Mouse (Mus musculus): ENCODE measurements at regions not wholly inside any gene's neighbourhood (a gene's known extent, or its start where the extent isn't known, plus 50 kb on each side); places are given as distances from the start of the nearest gene placed in this dataset.

- WGBS = 91% methylated on average over 1 of the region's 1 CpGs
- Histone ChIP-seq H3K4me2 (replicated peaks) (no peak overlapping the region), H3K9me3 (no peaks in the 10 kb centered on the region), H3K27ac (no peak overlapping the region), H3K9ac (replicated peaks) (no peak overlapping the region), H3K4me1 (replicated peaks) (no peaks in the 10 kb centered on the region), H3K27me3 (no peaks in the 10 kb centered on the region), H3K4me3 (replicated peaks) (no peak overlapping the region), H3K36me3 (no peaks in the 10 kb centered on the region)
- no peak for ATAC-seq
Measured at GRCm38 (mm10) chr13:35226944-35227343, 200.0 kb upstream of the Eci2 start.

GRCm38 (mm10) chr13:35229601-35230000 is 202.7 kb upstream of the Eci2 start:
- Histone ChIP-seq H3K4me2 (replicated peaks) (no peak overlapping the region), H3K27ac (no peak overlapping the region), H3K9ac (replicated peaks) (no peak overlapping the region), H3K36me3 (no peaks in the 10 kb centered on the region), H3K4me3 (replicated peaks) (no peak overlapping the region), H3K27me3 (no peaks in the 10 kb centered on the region), H3K9me3 (no peaks in the 10 kb centered on the region), H3K4me1 (replicated peaks) (no peaks in the 10 kb centered on the region)
- WGBS = 87% methylated on average over 2 of the region's 2 CpGs
- no peak for ATAC-seq

- Histone ChIP-seq H3K4me2 (replicated peaks) (no peak overlapping the region), H3K4me3 (replicated peaks) (no peak overlapping the region), H3K36me3 (no peaks in the 10 kb centered on the region), H3K27ac (no peak overlapping the region), H3K27me3 (no peaks in the 10 kb centered on the region), H3K9ac (replicated peaks) (no peak overlapping the region), H3K4me1 (replicated peaks) (no peaks in the 10 kb centered on the region), H3K9me3 (no peaks in the 10 kb centered on the region)
- no peak for ATAC-seq
- WGBS = 97% methylated on average over 1 of the region's 1 CpGs
Measured at GRCm38 (mm10) chr13:35233636-35234035, 206.7 kb upstream of the Eci2 start.

GRCm38 (mm10) chr13:35241443-35241842 is 214.5 kb upstream of the Eci2 start:
- Histone ChIP-seq H3K9ac (replicated peaks) (no peak overlapping the region), H3K9me3 (no peaks in the 10 kb centered on the region), H3K36me3 (no peaks in the 10 kb centered on the region), H3K4me1 (replicated peaks) (no peaks in the 10 kb centered on the region), H3K27me3 (no peaks in the 10 kb centered on the region), H3K4me3 (replicated peaks) (no peak overlapping the region), H3K27ac (no peak overlapping the region), H3K4me2 (replicated peaks) (no peak overlapping the region)
- 80% methylated on average over 2 of the region's 2 CpGs for WGBS
- no peak for ATAC-seq

- no peaks in the 10 kb centered on the region for H3K36me3 ChIP-seq
- H3K4me2 ChIP-seq (replicated peaks) = no peak overlapping the region
- no peaks in the 10 kb centered on the region for H3K4me1 ChIP-seq (replicated peaks)
- no peaks in the 10 kb centered on the region for H3K27me3 ChIP-seq
- no peak overlapping the region for H3K4me3 ChIP-seq (replicated peaks)
- H3K27ac ChIP-seq = no peak overlapping the region
- ATAC-seq = no peak
- H3K9ac ChIP-seq (replicated peaks) = no peak overlapping the region
- no peaks in the 10 kb centered on the region for H3K9me3 ChIP-seq
Measured at GRCm38 (mm10) chr13:35243946-35244345, 217.1 kb upstream of the Eci2 start.

- H3K27ac ChIP-seq = no peak overlapping the region
- no peaks in the 10 kb centered on the region for H3K4me1 ChIP-seq (replicated peaks)
- no peak overlapping the region for H3K4me3 ChIP-seq (replicated peaks)
- H3K9me3 ChIP-seq = no peaks in the 10 kb centered on the region
- no peak overlapping the region for H3K4me2 ChIP-seq (replicated peaks)
- H3K9ac ChIP-seq (replicated peaks) = no peak overlapping the region
- no peaks in the 10 kb centered on the region for H3K36me3 ChIP-seq
- 77% methylated on average over 2 of the region's 2 CpGs for WGBS
- H3K27me3 ChIP-seq = no peaks in the 10 kb centered on the region
- no peak for ATAC-seq
Measured at GRCm38 (mm10) chr13:35257386-35257785, 230.5 kb upstream of the Eci2 start.

GRCm38 (mm10) chr13:35258720-35259119 is 231.8 kb upstream of the Eci2 start:
- H3K27ac ChIP-seq = no peak overlapping the region
- no peak for ATAC-seq

GRCm38 (mm10) chr13:35283959-35284358 is 257.1 kb upstream of the Eci2 start:
- Histone ChIP-seq H3K27ac (no peak overlapping the region), H3K9me3 (no peaks in the 10 kb centered on the region), H3K4me1 (replicated peaks) (no peaks in the 10 kb centered on the region), H3K4me3 (replicated peaks) (no peak overlapping the region), H3K9ac (replicated peaks) (no peak overlapping the region), H3K27me3 (no peaks in the 10 kb centered on the region), H3K36me3 (no peaks in the 10 kb centered on the region), H3K4me2 (replicated peaks) (no peak overlapping the region)
- WGBS = 85% methylated on average over 1 of the region's 1 CpGs
- ATAC-seq = no peak

More at GRCm38 (mm10) chr13:35258720-35259119, 231.8 kb upstream of the Eci2 start:
- Histone ChIP-seq H3K4me2 (replicated peaks) (no peak overlapping the region), H3K9ac (replicated peaks) (no peak overlapping the region), H3K4me1 (replicated peaks) (no peaks in the 10 kb centered on the region), H3K9me3 (no peaks in the 10 kb centered on the region), H3K36me3 (no peaks in the 10 kb centered on the region), H3K4me3 (replicated peaks) (no peak overlapping the region), H3K27me3 (no peaks in the 10 kb centered on the region)
- 95% methylated on average over 1 of the region's 1 CpGs for WGBS

GRCm38 (mm10) chr13:35302088-35302487 is 275.2 kb upstream of the Eci2 start:
- H3K4me3 ChIP-seq (replicated peaks) = no peak overlapping the region
- H3K9me3 ChIP-seq = no peaks in the 10 kb centered on the region
- H3K36me3 ChIP-seq = no peaks in the 10 kb centered on the region
- H3K4me1 ChIP-seq (replicated peaks) = no peaks in the 10 kb centered on the region
- H3K27ac ChIP-seq = no peak overlapping the region
- no peaks in the 10 kb centered on the region for H3K27me3 ChIP-seq
- no peak overlapping the region for H3K4me2 ChIP-seq (replicated peaks)
- H3K9ac ChIP-seq (replicated peaks) = no peak overlapping the region
- WGBS = 84% methylated on average over 1 of the region's 1 CpGs
- ATAC-seq = no peak

- ATAC-seq = no peak
- H3K36me3 ChIP-seq = no peaks in the 10 kb centered on the region
- no peak overlapping the region for H3K4me3 ChIP-seq (replicated peaks)
- H3K4me1 ChIP-seq (replicated peaks) = no peaks in the 10 kb centered on the region
- no peak overlapping the region for H3K4me2 ChIP-seq (replicated peaks)
- no peak overlapping the region for H3K9ac ChIP-seq (replicated peaks)
- H3K27ac ChIP-seq = no peak overlapping the region
- 90% methylated on average over 1 of the region's 1 CpGs for WGBS
- H3K27me3 ChIP-seq = no peaks in the 10 kb centered on the region
- no peaks in the 10 kb centered on the region for H3K9me3 ChIP-seq
Measured at GRCm38 (mm10) chr13:35316772-35317171, 289.9 kb upstream of the Eci2 start.

GRCm38 (mm10) chr13:35326682-35327242 is 299.9 kb upstream of the Eci2 start:
- no peak overlapping the region for H3K4me3 ChIP-seq (replicated peaks)
- no peak overlapping the region for H3K4me2 ChIP-seq (replicated peaks)
- H3K9ac ChIP-seq (replicated peaks) = no peak overlapping the region
- WGBS = 52% methylated on average over 10 of the region's 10 CpGs
- H3K27me3 ChIP-seq = no peaks in the 10 kb centered on the region
- no peaks in the 10 kb centered on the region for H3K4me1 ChIP-seq (replicated peaks)
- H3K36me3 ChIP-seq = no peaks in the 10 kb centered on the region
- 0 out of 2 replicates have a peak, but pooled peaks have one; percentile 68 for ATAC-seq
- no peaks in the 10 kb centered on the region for H3K9me3 ChIP-seq
- H3K27ac ChIP-seq = no peak overlapping the region

GRCm38 (mm10) chr13:35328320-35328719 is 301.4 kb upstream of the Eci2 start:
- no peak overlapping the region for H3K27ac ChIP-seq
- no peaks in the 10 kb centered on the region for H3K4me1 ChIP-seq (replicated peaks)
- no peak overlapping the region for H3K4me2 ChIP-seq (replicated peaks)
- no peak overlapping the region for H3K9ac ChIP-seq (replicated peaks)
- no peaks in the 10 kb centered on the region for H3K36me3 ChIP-seq
- H3K9me3 ChIP-seq = no peaks in the 10 kb centered on the region
- ATAC-seq = no peak
- no peaks in the 10 kb centered on the region for H3K27me3 ChIP-seq
- H3K4me3 ChIP-seq (replicated peaks) = no peak overlapping the region
- WGBS = 71% methylated on average over 2 of the region's 2 CpGs

- 31% methylated on average over 1 of the region's 1 CpGs for WGBS
- H3K36me3 ChIP-seq = no peaks in the 10 kb centered on the region
- no peak for ATAC-seq
- H3K9me3 ChIP-seq = no peaks in the 10 kb centered on the region
- H3K9ac ChIP-seq (replicated peaks) = no peak overlapping the region
- no peaks in the 10 kb centered on the region; the same call in 1 of the 2 replicates for H3K4me1 ChIP-seq (replicated peaks)
- H3K4me3 ChIP-seq (replicated peaks) = no peak overlapping the region
- H3K4me2 ChIP-seq (replicated peaks) = no peak overlapping the region
- H3K27me3 ChIP-seq = no peaks in the 10 kb centered on the region
- no peak overlapping the region for H3K27ac ChIP-seq
Measured at GRCm38 (mm10) chr13:35330926-35331325, 304.0 kb upstream of the Eci2 start.
